Mouse (Mus musculus) myocyte (in vitro differentiated cells): ENCODE measurements around the gene Zfp580. TPM values are rescaled to one million over a fixed set of nuclear protein-coding genes. Genes with fewer than 3 reads are reported as not detected.
A peak's percentile ranks its signal among the peaks of the same experiment; 100 is the strongest.

Experiments used
- H3K27me3 ChIP-seq: one replicate; pipeline ENCODE4 v1.6.1; 2011; ENCODE audit not compliant: control insufficient read depth, insufficient read depth, insufficient read length
- H3K36me3 ChIP-seq: one replicate; pipeline ENCODE4 v1.6.1; 2011; ENCODE audit not compliant: control insufficient read depth, insufficient read depth
- H3K4me2 ChIP-seq: one replicate; pipeline ENCODE4 v1.6.1; 2011; ENCODE audit warnings: low read depth, control low read depth
- H3K4me3 ChIP-seq: one replicate; pipeline ENCODE4 v1.5.1; 2011; ENCODE audit warnings: mild to moderate bottlenecking, control low read depth, moderate library complexity
- H3K79me2 ChIP-seq: one replicate; pipeline ENCODE4 v1.6.1; 2011; ENCODE audit not compliant: control insufficient read depth, insufficient read depth
- H3ac ChIP-seq: one replicate; pipeline ENCODE4 v1.6.1; 2011; ENCODE audit not compliant: control insufficient read depth, insufficient read length
- CEBPB ChIP-seq: IDR thresholded peaks from 2 replicates; pipeline ENCODE4 v1.6.1; 2011; ENCODE audit warnings: mild to moderate bottlenecking, moderate library complexity; ENCODE audit not compliant: poor library complexity, insufficient read depth, severe bottlenecking
- MAX ChIP-seq: IDR thresholded peaks from one replicate; pipeline ENCODE4 v1.6.1; 2011; ENCODE audit warnings: low read depth, mild to moderate bottlenecking, control low read depth
- MYOD1 ChIP-seq, 3 experiments: IDR thresholded peaks; one replicate each; pipeline ENCODE4 v1.6.1; 2011; ENCODE audit warnings: control low read depth in 2 of 3, low read depth in 2 of 3, mild to moderate bottlenecking in 2 of 3, moderate library complexity in 1 of 3; ENCODE audit not compliant: insufficient read length in 2 of 3, control insufficient read depth in 1 of 3
- MYOG ChIP-seq, 3 experiments: IDR thresholded peaks; one replicate each; pipeline ENCODE4 v1.6.1; 2011; ENCODE audit warnings: control low read depth in 2 of 3, low read depth in 2 of 3, mild to moderate bottlenecking in 2 of 3; ENCODE audit not compliant: insufficient read length in 2 of 3, control insufficient read depth in 1 of 3, insufficient read depth in 1 of 3
- POLR2A ChIP-seq: IDR thresholded peaks from one replicate; pipeline ENCODE4 v1.6.1; 2011; ENCODE audit warnings: low read depth, mild to moderate bottlenecking, control low read depth, moderate library complexity; ENCODE audit not compliant: insufficient read length
- POLR2AphosphoS2 ChIP-seq: IDR thresholded peaks from one replicate; pipeline ENCODE4 v1.6.1; 2011; ENCODE audit warnings: low read depth, control low read depth; ENCODE audit not compliant: insufficient read length
- REST ChIP-seq: IDR thresholded peaks from one replicate; pipeline ENCODE4 v1.6.1; 2011; ENCODE audit warnings: mild to moderate bottlenecking, control low read depth, moderate library complexity; ENCODE audit not compliant: insufficient read depth, insufficient read length
- SRF ChIP-seq: IDR thresholded peaks from one replicate; pipeline ENCODE4 v1.6.1; 2011; ENCODE audit warnings: low read depth; ENCODE audit not compliant: control insufficient read depth, insufficient read length
- TCF12 ChIP-seq: IDR thresholded peaks from one replicate; pipeline ENCODE4 v1.6.1; 2011; ENCODE audit warnings: mild to moderate bottlenecking, control low read depth; ENCODE audit not compliant: poor library complexity, insufficient read depth, severe bottlenecking
- USF1 ChIP-seq: IDR thresholded peaks from one replicate; pipeline ENCODE4 v1.6.1; 2011; ENCODE audit warnings: low read depth, mild to moderate bottlenecking, control low read depth, moderate library complexity
- polyA plus RNA-seq: library from polyadenylated mRNA; unstranded; fragments of >200 nt; fragmentation: generic; extraction: Trizol; gene quantifications from one replicate; pipeline ENCODE4 v1.2.1, GENCODE M21; 2012; ENCODE audit warnings: missing spikeins

Zfp580 gene
- polyA plus RNA-seq, 1 experiment = 13.1 TPM

DNA sequence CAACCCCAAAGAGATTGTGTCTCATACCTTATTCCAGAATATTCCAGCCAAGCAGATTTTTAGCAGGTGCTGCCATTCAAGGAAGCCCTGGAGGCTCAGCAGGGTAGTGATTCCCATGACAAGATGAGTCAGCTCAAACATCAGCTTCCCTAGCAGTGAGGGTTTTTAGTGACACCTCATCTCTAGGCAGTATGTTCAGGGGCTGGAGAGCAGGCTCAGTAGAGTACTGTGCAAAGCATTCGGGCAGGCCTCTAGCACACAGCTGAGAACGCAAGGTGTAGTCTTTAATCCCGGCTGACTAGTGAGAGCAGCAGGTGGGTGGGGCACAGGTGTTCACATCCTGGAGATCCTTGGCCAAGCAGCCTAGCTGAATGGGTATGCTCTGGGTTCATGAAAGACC, 48.5 kb downstream of the Zfp580 start:
- no peak for TF ChIP-seq REST
- no peak for TF ChIP-seq MYOG (IDR thresholded peaks at IDR 0.05; ENCODE audit: control insufficient read depth in 1 of 3, insufficient read depth in 1 of 3, insufficient read length in 2 of 3, low read depth in 2 of 3)
- no peak for TF ChIP-seq POLR2AphosphoS2
- TF ChIP-seq POLR2A = no peak
- no peak for TF ChIP-seq SRF
- TF ChIP-seq CEBPB = no peak
- TF ChIP-seq MAX = no peak
- no peak for TF ChIP-seq MYOD1 (IDR thresholded peaks at IDR 0.05; ENCODE audit: control insufficient read depth in 1 of 3, insufficient read length in 2 of 3, low read depth in 2 of 3)
- Histone ChIP-seq H3K4me2 (no peak overlapping the region), H3K4me3 (no peak overlapping the region), H3K27me3 (no peaks in the 10 kb centered on the region), H3K79me2 (no peaks in the 10 kb centered on the region), H3K36me3 (no peaks in the 10 kb centered on the region), H3ac (no peak overlapping the region)

DNA sequence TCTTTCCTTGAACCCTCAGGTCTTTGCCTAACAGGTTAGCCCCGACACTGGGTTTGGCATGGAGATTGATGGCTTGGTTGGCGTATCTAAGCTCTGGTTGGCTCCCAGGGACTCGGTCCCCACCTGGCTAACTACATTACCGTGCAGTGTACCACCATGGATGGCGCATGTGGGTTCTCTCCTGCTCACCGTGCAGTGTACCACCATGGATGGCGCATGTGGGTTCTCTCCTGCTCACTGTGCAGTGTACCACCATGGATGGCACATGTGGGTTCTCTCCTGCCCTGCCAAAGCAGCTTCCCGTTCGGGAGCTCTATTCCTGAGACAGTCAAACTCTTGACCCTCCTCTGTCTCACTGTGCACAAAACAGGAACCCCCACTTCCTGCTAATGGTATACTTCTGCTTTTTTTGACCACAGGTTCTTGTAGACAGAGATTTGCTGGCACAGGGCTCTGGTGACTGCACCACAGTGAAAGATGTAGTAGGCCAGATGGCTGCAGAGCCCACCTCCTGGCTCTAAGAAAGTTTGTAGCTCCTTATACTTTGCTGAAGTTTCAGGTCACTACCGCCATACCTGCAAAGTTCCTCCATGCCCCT, 49.8 kb downstream of the Zfp580 start:
- Histone ChIP-seq H3K27me3 (no peaks in the 10 kb centered on the region), H3ac (no peak overlapping the region), H3K36me3 (no peaks in the 10 kb centered on the region), H3K4me2 (no peak overlapping the region), H3K4me3 (no peak overlapping the region), H3K79me2 (no peaks in the 10 kb centered on the region)
- TF ChIP-seq POLR2AphosphoS2 = peak; percentile 58
- TF ChIP-seq MYOG (IDR thresholded peaks at IDR 0.05; ENCODE audit: control insufficient read depth in 1 of 3, insufficient read depth in 1 of 3, insufficient read length in 2 of 3, low read depth in 2 of 3) = no peak

DNA sequence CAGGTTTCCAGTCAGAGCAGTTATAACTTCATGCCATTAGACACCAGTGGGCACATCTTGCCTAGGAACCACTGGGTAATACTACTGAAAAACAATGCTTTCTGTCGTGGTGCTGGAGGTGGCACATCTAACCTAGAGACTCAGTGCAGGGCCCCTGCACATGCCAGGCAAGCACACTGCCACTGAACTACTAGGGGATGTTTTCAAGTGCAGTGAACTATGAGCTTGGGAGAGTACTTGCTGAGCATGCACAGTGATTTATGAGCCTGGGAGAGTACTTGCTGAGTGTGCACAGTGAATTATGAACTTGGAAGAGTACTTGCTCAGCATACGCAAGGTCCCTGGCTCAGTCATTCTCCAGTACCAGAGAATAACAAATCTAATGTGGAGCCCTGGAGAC, 51.2 kb downstream of the Zfp580 start:
- Histone ChIP-seq H3K4me3 (no peak overlapping the region), H3K36me3 (no peaks in the 10 kb centered on the region), H3K4me2 (no peak overlapping the region), H3K27me3 (no peaks in the 10 kb centered on the region), H3ac (no peak overlapping the region), H3K79me2 (no peaks in the 10 kb centered on the region)
- TF ChIP-seq POLR2A (no peak), TCF12 (no peak), REST (no peak), USF1 (no peak), POLR2AphosphoS2 (no peak)

Other genes starting within 250 kb of the Zfp580 start
- 261 TPM for gene Ube2s, start 238.9 kb upstream of the Zfp580 start, polyA plus RNA-seq
- not detected for gene Shisa7, start 206.8 kb upstream of the Zfp580 start, polyA plus RNA-seq
- gene Isoc2b, start 181.3 kb upstream of the Zfp580 start, polyA plus RNA-seq = 0.65 TPM
- gene Isoc2a, start 174.4 kb upstream of the Zfp580 start, polyA plus RNA-seq = 3.3 TPM
- not detected for gene Gm36210, start 145.0 kb upstream of the Zfp580 start, polyA plus RNA-seq
- 8.0 TPM for gene Zfp628, start 136.3 kb upstream of the Zfp580 start, polyA plus RNA-seq
- 3.1 TPM for gene Nat14, start 129.5 kb upstream of the Zfp580 start, polyA plus RNA-seq
- gene Ssc5d, start 125.8 kb upstream of the Zfp580 start, polyA plus RNA-seq = 13.6 TPM
- gene Sbk2, start 87.1 kb upstream of the Zfp580 start, polyA plus RNA-seq = 7.1 TPM
- 0.34 TPM for gene Sbk3, start 80.4 kb upstream of the Zfp580 start, polyA plus RNA-seq
- 16.3 TPM for gene Zfp579, start 55.4 kb upstream of the Zfp580 start, polyA plus RNA-seq
- gene Zfp524, start 37.1 kb upstream of the Zfp580 start, polyA plus RNA-seq = 15.7 TPM
- 22.8 TPM for gene Fiz1, start 36.8 kb upstream of the Zfp580 start, polyA plus RNA-seq
- not detected for gene Gm44973, start 36.0 kb upstream of the Zfp580 start, polyA plus RNA-seq
- gene Zfp865, start 31.2 kb upstream of the Zfp580 start, polyA plus RNA-seq = 18.1 TPM
- 0.19 TPM for gene Ccdc106, start 31.0 kb upstream of the Zfp580 start, polyA plus RNA-seq
- gene 4632433K11Rik, start 17.4 kb upstream of the Zfp580 start, polyA plus RNA-seq = not detected
- 1.5 TPM for gene Zfp784, start 13.1 kb upstream of the Zfp580 start, polyA plus RNA-seq
- gene U2af2, start 10.6 kb downstream of the Zfp580 start, polyA plus RNA-seq = 159 TPM
- 118 TPM for gene Epn1, start 28.7 kb downstream of the Zfp580 start, polyA plus RNA-seq
- gene Rfpl4, start 65.4 kb downstream of the Zfp580 start, polyA plus RNA-seq = not detected
- gene Rasl2-9, start 74.4 kb downstream of the Zfp580 start, polyA plus RNA-seq = 0.10 TPM
- gene Vmn1r55, start 98.1 kb downstream of the Zfp580 start, polyA plus RNA-seq = not detected
- gene Vmn1r56, start 145.2 kb downstream of the Zfp580 start, polyA plus RNA-seq = not detected
- not detected for gene Vmn1r57, start 167.0 kb downstream of the Zfp580 start, polyA plus RNA-seq